Mouse (Mus musculus): ENCODE data around the gene Epb41l5.

DNA sequence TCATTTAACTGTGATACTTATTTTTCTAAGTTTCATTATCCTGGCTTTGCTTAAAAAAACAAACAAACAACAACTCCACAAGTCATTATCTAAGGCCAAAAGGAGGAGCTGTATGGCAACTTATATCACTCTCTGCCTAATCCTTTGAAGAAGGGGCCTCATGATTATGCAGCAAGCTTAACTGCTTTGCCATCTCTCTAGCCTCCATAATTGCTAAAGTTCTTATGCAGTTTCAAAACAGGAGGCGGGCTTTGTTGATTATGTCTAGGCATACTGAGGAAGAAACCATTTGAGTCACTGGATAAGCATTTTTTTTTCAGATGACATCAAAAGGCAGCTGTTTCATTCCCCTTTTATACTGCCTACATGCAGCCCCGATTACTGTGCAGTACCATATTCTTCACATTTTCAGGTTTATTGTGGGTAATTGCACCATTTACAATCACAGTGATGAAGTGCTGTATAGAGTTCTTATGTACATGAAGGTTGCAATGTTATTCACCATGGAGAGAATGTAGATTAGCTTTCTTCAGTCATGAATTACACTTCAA lies 32.9 kb upstream of the Epb41l5 start:
- TF ChIP-seq GATA1 (IDR thresholded peaks at IDR 0.05; ENCODE audit: borderline replicate concordance, low read length) (no peak), FLI1 (IDR thresholded peaks at IDR 0.05; ENCODE audit: low read length) (no peak)

All from megakaryocyte, embryonic 14.5 days (primary cell).